Mouse (Mus musculus): ENCODE measurements at regions not wholly inside any gene's neighbourhood (a gene's known extent, or its start where the extent isn't known, plus 50 kb on each side); places are given as distances from the start of the nearest gene placed in this dataset.

- 96% methylated on average over 3 of the region's 3 CpGs for WGBS
- ATAC-seq (ENCODE audit: low FRiP score): no peak
Measured at GRCm38 (mm10) chr11:6764186-6764585, 73.3 kb downstream of the Gm11983 start.

DNA sequence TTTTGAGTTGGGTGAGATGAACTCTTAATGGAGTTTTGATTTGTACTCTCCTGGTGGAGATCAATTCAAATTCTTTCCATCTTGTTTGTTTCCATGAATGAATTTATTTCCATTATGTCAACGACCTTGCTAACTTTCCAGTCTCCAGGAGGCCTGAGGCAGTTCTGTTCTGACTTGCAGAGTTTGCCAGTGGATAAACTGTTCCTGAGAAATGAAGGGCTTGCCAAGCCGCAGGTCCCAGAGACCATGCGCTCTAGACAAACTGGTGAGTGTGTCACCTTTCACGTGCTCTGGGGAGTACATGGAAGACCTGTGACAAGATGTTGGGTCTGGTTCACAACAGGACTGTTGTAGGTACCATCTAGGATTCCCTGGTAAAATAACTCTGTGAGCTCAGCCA, 74.5 kb downstream of the Gm11983 start:
- no peak for ATAC-seq (ENCODE audit: low FRiP score)
- H3K4me2 ChIP-seq (replicated peaks): no peak overlapping the region

More at GRCm38 (mm10) chr11:6764186-6764585, 73.3 kb downstream of the Gm11983 start:
- no peaks in the 10 kb centered on the region for H3K9me3 ChIP-seq (replicated peaks)
- H3K27ac ChIP-seq: no peak overlapping the region
- no peak overlapping the region for H3K4me3 ChIP-seq
- H3K4me1 ChIP-seq: no peaks in the 10 kb centered on the region
- no peaks in the 10 kb centered on the region for H3K27me3 ChIP-seq
- H3K9ac ChIP-seq: no peak overlapping the region
- H3K36me3 ChIP-seq: no peaks in the 10 kb centered on the region
- H3K4me2 ChIP-seq (replicated peaks): no peak overlapping the region

GRCm38 (mm10) chr11:6761876-6762628, 75.4 kb downstream of the Gm11983 start:
- ATAC-seq (ENCODE audit: low FRiP score): no peak
- 62% methylated on average over 11 of the region's 11 CpGs for WGBS

More for the DNA sequence above, 74.5 kb downstream of the Gm11983 start:
- H3K27ac ChIP-seq: no peak overlapping the region
- 79% methylated on average over 4 of the region's 4 CpGs for WGBS
- H3K9me3 ChIP-seq (replicated peaks): no peaks in the 10 kb centered on the region
- H3K36me3 ChIP-seq: no peaks in the 10 kb centered on the region
- no peak overlapping the region for H3K9ac ChIP-seq
- no peaks in the 10 kb centered on the region for H3K27me3 ChIP-seq
- H3K4me1 ChIP-seq: no peaks in the 10 kb centered on the region
- no peak overlapping the region for H3K4me3 ChIP-seq

GRCm38 (mm10) chr11:6759578-6759977, 77.9 kb downstream of the Gm11983 start:
- ATAC-seq (ENCODE audit: low FRiP score): no peak
- Histone ChIP-seq H3K36me3 (no peaks in the 10 kb centered on the region), H3K9me3 (replicated peaks) (no peaks in the 10 kb centered on the region), H3K9ac (no peak overlapping the region), H3K4me1 (no peaks in the 10 kb centered on the region), H3K4me2 (replicated peaks) (no peak overlapping the region), H3K27me3 (no peaks in the 10 kb centered on the region), H3K27ac (no peak overlapping the region), H3K4me3 (no peak overlapping the region)
- 89% methylated on average over 4 of the region's 4 CpGs for WGBS

More at GRCm38 (mm10) chr11:6761876-6762628, 75.4 kb downstream of the Gm11983 start:
- Histone ChIP-seq H3K9ac (no peak overlapping the region), H3K27ac (0 out of 2 replicates have a peak overlapping the region, but pooled peaks have one; percentile 9), H3K4me1 (no peaks in the 10 kb centered on the region), H3K4me2 (replicated peaks) (no peak overlapping the region), H3K36me3 (no peaks in the 10 kb centered on the region), H3K9me3 (replicated peaks) (no peaks in the 10 kb centered on the region), H3K27me3 (no peaks in the 10 kb centered on the region), H3K4me3 (no peak overlapping the region)

GRCm38 (mm10) chr11:6739439-6739838, 81.1 kb downstream of the Ramp3 start:
- Histone ChIP-seq H3K36me3 (no peaks in the 10 kb centered on the region), H3K4me2 (replicated peaks) (no peak overlapping the region), H3K27me3 (no peaks in the 10 kb centered on the region), H3K9ac (no peak overlapping the region), H3K27ac (no peak overlapping the region), H3K9me3 (replicated peaks) (no peaks in the 10 kb centered on the region), H3K4me1 (no peaks in the 10 kb centered on the region), H3K4me3 (no peak overlapping the region)
- ATAC-seq (ENCODE audit: low FRiP score): no peak
- WGBS: 94% methylated on average over 5 of the region's 5 CpGs

DNA sequence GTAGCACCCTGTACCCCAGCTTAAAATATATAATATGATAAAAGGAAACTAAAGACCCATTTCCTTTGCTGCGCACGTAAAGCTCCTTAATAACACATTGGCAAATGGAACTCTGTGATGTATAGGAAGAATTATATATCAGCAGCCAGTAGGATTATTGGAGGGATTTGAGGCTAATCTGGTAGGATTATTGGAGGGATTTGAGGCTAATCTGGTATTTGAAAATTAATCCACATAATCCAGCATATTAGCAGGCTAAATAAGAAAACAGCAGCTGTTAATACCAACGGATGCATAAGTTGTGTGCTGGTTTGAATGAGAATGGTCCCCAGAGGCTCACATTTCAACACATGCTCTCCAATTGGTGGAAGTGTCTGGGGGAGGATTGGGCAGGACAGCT, 80.3 kb downstream of the Ramp3 start:
- ATAC-seq (ENCODE audit: low FRiP score): 0 out of 2 replicates have a peak, but pooled peaks have one; percentile 43
- H3K9me3 ChIP-seq (replicated peaks): no peaks in the 10 kb centered on the region
- no peak overlapping the region for H3K4me2 ChIP-seq (replicated peaks)
- no peaks in the 10 kb centered on the region for H3K27me3 ChIP-seq
- H3K4me3 ChIP-seq: no peak overlapping the region
- WGBS: 84% methylated on average over 3 of the region's 3 CpGs
- H3K27ac ChIP-seq: no peak overlapping the region
- H3K36me3 ChIP-seq: no peaks in the 10 kb centered on the region
- H3K4me1 ChIP-seq: no peaks in the 10 kb centered on the region
- no peak overlapping the region for H3K9ac ChIP-seq

GRCm38 (mm10) chr11:6738163-6738562, 79.8 kb downstream of the Ramp3 start:
- ATAC-seq (ENCODE audit: low FRiP score): no peak
- no peaks in the 10 kb centered on the region for H3K4me1 ChIP-seq
- H3K9me3 ChIP-seq (replicated peaks): no peaks in the 10 kb centered on the region
- no peak overlapping the region for H3K4me2 ChIP-seq (replicated peaks)
- H3K9ac ChIP-seq: no peak overlapping the region
- no peaks in the 10 kb centered on the region for H3K36me3 ChIP-seq
- H3K27ac ChIP-seq: no peak overlapping the region
- WGBS: 82% methylated on average over 3 of the region's 3 CpGs
- no peak overlapping the region for H3K4me3 ChIP-seq
- no peaks in the 10 kb centered on the region for H3K27me3 ChIP-seq

- Histone ChIP-seq H3K27me3 (no peaks in the 10 kb centered on the region), H3K27ac (no peak overlapping the region), H3K9me3 (replicated peaks) (no peaks in the 10 kb centered on the region), H3K4me1 (no peaks in the 10 kb centered on the region), H3K4me3 (no peak overlapping the region), H3K4me2 (replicated peaks) (no peak overlapping the region), H3K9ac (no peak overlapping the region), H3K36me3 (no peaks in the 10 kb centered on the region)
- 89% methylated on average over 7 of the region's 7 CpGs for WGBS
- no peak for ATAC-seq (ENCODE audit: low FRiP score)
Measured at GRCm38 (mm10) chr11:6734746-6735430, 76.6 kb downstream of the Ramp3 start.

DNA sequence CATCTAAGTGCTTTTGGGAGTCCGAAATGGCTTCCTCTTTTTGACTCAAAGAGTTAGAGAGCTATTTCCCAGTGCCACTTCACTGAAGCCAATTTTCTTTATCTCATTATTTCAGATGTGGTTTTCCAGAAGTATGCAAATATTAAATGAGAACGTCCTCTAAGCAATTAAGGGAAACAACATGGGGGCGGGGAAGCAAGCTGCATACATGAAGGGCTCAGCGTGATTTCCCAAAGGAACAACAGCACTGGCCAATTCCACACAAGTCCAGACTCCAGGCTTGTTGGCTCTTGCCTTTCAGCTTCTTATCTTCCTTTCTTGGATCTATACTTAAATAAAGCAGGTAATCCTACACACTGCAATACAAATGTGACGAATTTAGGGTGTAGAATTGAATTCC, 73.2 kb downstream of the Ramp3 start:
- H3K4me1 ChIP-seq: no peaks in the 10 kb centered on the region
- no peak overlapping the region for H3K9ac ChIP-seq
- ATAC-seq (ENCODE audit: low FRiP score): no peak
- no peaks in the 10 kb centered on the region for H3K9me3 ChIP-seq (replicated peaks)
- no peaks in the 10 kb centered on the region for H3K36me3 ChIP-seq
- no peaks in the 10 kb centered on the region for H3K27me3 ChIP-seq
- 76% methylated on average over 5 of the region's 5 CpGs for WGBS
- H3K4me3 ChIP-seq: no peak overlapping the region
- H3K4me2 ChIP-seq (replicated peaks): no peak overlapping the region
- no peak overlapping the region for H3K27ac ChIP-seq

Data from hindbrain, embryonic 12.5 days (tissue).